Mouse (Mus musculus) gonadal fat pad, adult 2 months (tissue): ENCODE measurements around the gene Olfr1290. TPM values are rescaled to one million over a fixed set of nuclear protein-coding genes. Genes with fewer than 3 reads are reported as not detected.

ENCODE experiments used
- DNase-seq: peaks from one replicate; pipeline ENCODE4 v3.0.0-alpha.2; 2012; ENCODE audit warnings: low read depth
- polyA plus RNA-seq: library from polyadenylated mRNA; depleted of rRNA; stranded (reverse); fragments of >200 nt; gene quantifications from 2 replicates; pipeline ENCODE4 v1.2.3, GENCODE M21; 2012; rRNA removed

Gene Olfr1290
- polyA plus RNA-seq, result not detected in 2 replicates

DNA sequence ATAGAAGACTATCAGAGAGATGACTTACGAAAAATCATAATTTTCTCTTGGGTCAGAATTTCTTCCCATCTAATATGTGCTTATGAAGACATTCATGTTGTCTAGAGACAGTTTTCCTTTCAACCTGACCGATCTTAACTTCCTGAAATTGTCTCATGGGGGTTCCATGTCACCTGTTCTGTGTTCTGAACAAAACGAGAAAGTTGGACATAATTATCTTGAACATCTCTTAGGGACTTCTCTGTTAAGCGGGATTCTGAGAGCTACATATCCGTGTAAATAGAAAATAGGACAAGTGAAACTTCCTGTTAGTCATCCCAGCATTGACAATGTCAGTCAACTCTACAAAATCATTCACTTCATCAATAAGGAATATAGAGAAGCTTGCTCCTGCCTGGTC is at the start of gene Olfr1290:
Gene Olfr1290 (minus strand): TSS at position 101 of the 400 bp plus-strand sequence.
- DNase-seq, result no peak

DNA sequence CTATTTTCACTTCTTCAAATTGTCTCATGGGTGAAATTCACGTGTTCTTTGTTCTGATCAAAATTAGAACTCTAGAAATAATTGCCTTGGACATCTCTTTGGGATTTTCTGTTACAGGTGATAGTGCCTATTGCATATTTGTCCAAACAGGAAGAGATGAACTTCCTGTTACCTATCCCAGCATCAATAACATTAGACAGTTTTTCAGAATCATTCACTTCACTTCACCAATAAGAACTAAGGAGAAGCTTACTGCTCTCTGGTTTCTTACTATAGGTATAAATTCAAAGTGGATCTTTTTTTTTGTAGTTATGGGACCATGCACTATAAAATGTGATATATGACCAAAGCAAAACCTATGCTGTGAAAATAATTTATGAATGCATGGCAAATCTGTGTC is 46.6 kb upstream of the Olfr1290 start, which contains the start of gene Olfr1294:
Gene Olfr1294 (minus strand): TSS at position 101 of the 400 bp plus-strand sequence.
- no peak for DNase-seq

DNA sequence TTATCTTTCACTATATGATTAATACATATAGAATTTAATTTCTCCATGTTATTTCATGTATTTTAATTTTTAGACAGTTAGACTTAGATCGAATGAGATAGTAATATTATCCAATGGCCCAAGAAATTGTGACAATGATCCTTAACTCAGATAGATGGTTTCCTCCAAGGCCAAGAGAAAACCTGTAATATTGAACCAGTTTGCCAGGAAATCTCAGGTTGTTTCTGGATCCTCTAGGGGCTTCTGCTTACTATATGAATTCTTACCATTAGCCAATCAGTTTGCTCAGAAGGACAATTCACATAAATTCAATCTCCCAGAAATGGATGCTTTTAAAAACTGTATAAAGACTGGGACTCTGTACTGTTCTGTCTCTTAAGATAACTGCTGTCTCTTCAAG is 31.3 kb upstream of the Olfr1290 start, which contains the start of gene Olfr1293-ps:
Gene Olfr1293-ps (plus strand): TSS at position 301 of the 400 bp plus-strand sequence.
- DNase-seq, result no peak

DNA sequence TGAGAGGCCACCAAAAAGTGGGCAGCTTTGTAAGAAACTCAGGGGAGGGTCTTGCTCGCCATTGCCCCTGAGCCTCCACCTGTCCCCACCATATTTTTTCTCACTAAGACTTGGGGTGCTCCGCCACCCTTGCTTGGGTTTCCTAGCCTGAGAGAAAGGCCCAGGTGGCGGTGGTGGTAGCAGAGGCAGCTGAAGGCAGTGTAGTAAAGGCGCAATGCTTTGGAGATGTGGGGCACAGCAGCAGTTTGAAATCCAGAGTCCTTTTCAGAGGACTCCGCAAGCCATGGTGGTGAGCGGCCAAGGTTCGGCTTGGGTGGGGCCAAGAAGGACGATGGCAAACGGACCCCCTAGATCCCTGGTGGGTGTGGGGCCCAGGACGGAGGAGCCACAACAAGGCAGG is 23.8 kb upstream of the Olfr1290 start:
- DNase-seq, result no peak

DNA sequence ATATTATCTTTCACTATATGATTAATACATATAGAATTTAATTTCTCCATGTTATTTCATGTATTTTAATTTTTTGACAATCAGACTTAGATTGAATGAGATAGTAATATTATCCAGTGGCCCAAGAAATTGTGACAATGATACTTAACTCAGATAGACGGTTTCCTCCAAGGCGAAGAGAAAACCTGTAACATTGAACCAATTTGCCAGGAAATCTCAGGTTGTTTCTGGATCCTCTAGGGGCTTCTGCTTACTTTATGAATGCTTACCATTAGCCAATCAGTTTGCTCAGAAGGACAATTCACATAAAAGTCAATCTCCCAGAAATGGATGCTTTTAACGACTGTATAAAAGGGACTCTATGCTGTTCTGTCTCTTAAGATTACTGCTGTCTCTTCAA is 3.3 kb upstream of the Olfr1290 start, which contains the start of gene Olfr1291-ps1:
Gene Olfr1291-ps1 (plus strand): TSS at position 301 of the 400 bp plus-strand sequence.
- no peak for DNase-seq

DNA sequence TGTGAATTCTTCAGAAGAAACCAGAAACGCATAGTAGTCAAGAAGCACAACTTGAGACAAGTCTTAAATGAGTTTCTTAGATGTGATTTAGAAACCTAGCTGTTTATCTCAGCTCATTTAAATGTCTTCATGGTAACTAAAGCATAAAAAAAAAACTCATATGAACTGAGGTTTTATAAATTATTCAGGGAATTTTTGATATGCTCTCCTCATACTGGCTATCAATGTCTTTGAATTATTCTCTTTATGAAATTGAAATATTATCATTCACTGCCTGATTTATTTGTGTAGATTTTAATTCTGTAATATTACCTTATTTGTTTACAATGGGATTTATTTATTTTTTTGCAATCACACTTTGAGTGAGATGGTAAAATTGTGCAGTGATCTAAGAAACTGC is 13.1 kb downstream of the Olfr1290 start, which contains the start of gene Olfr1289:
Gene Olfr1289 (plus strand): TSS at position 301 of the 400 bp plus-strand sequence.
- DNase-seq, result no peak

DNA sequence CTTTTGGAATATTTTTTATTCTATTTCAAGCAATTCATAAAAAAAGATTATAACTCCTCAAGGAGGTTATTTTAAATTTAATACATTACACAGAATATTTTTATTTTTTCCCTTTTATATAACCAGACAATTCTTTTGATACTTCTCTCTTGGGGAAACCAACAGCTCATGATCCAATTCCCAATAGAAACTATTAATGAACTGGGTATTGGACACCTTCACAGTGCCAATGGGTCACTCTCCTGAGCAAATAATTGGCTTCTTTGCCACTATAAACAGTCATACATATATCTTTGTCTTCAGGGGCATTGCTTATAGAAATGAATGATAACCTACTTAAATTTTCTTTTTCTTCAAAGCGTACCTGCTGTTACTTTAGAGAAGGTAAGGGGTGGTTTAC is 19.8 kb downstream of the Olfr1290 start, which contains the start of gene Olfr1288:
Gene Olfr1288 (plus strand): TSS at position 301 of the 400 bp plus-strand sequence.
- no peak for DNase-seq

DNA sequence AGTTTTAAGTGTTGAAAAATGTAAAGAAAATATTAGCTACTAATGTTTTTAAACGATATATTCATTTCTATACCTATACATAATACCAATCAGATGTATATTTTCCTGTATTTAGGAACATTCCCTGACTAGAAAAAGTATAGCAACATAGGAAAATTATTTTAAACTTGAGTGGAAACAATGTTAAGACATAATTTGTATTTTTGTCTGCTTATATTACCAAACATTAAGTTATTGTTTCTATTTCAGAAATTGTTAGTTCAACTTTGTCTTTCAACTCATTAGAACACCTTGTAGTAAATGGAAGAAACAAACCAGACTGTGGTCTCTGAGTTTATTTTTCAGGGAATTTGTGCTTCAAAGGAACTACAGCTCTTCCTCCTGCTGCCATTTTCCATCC is 44.8 kb downstream of the Olfr1290 start, which contains the start of gene Olfr1287:
Gene Olfr1287 (plus strand): TSS at position 301 of the 400 bp plus-strand sequence.
- DNase-seq, result no peak

Other genes starting within 250 kb of the Olfr1290 start
- not detected in 2 replicates for gene Olfr1276, start 239.3 kb downstream of the Olfr1290 start, polyA plus RNA-seq
- gene Olfr1277, start 219.7 kb downstream of the Olfr1290 start, polyA plus RNA-seq, result not detected in 2 replicates
- not detected in 2 replicates for gene Olfr1278, start 203.7 kb downstream of the Olfr1290 start, polyA plus RNA-seq
- not detected in 2 replicates for gene Olfr1279, start 193.2 kb downstream of the Olfr1290 start, polyA plus RNA-seq
- not detected in 2 replicates for gene Olfr1280, start 179.8 kb downstream of the Olfr1290 start, polyA plus RNA-seq
- not detected in 2 replicates for gene Olfr1281, start 167.3 kb downstream of the Olfr1290 start, polyA plus RNA-seq
- not detected in 2 replicates for gene Olfr1282, start 157.8 kb downstream of the Olfr1290 start, polyA plus RNA-seq
- gene Olfr1283, start 127.0 kb downstream of the Olfr1290 start, polyA plus RNA-seq, result not detected in 2 replicates
- gene Olfr1284, start 118.3 kb downstream of the Olfr1290 start, polyA plus RNA-seq, result not detected in 2 replicates
- not detected in 2 replicates for gene Olfr1286, start 70.7 kb downstream of the Olfr1290 start, polyA plus RNA-seq
- gene Olfr1287, start 44.7 kb downstream of the Olfr1290 start, polyA plus RNA-seq, result not detected in 2 replicates
- not detected in 2 replicates for gene Olfr1288, start 19.7 kb downstream of the Olfr1290 start, polyA plus RNA-seq
- not detected in 2 replicates for gene Olfr1289, start 13.0 kb downstream of the Olfr1290 start, polyA plus RNA-seq
- gene Olfr1291-ps1, start 3.4 kb upstream of the Olfr1290 start, polyA plus RNA-seq, result not detected in 2 replicates
- gene Olfr1293-ps, start 31.4 kb upstream of the Olfr1290 start, polyA plus RNA-seq, result not detected in 2 replicates
- gene Olfr1294, start 46.5 kb upstream of the Olfr1290 start, polyA plus RNA-seq, result not detected in 2 replicates
- not detected in 2 replicates for gene Olfr1295, start 75.9 kb upstream of the Olfr1290 start, polyA plus RNA-seq
- gene Olfr1297, start 132.7 kb upstream of the Olfr1290 start, polyA plus RNA-seq, result not detected in 2 replicates
- not detected in 2 replicates for gene Olfr1298, start 155.4 kb upstream of the Olfr1290 start, polyA plus RNA-seq
- gene Olfr1299, start 167.6 kb upstream of the Olfr1290 start, polyA plus RNA-seq, result not detected in 2 replicates